Mouse (Mus musculus) heart, embryonic 11.5 days (tissue): ENCODE data around the gene Pik3r6. TPM values are rescaled to one million over a fixed set of nuclear protein-coding genes. Genes with fewer than 3 reads are reported as not detected.

Experiments used
- ATAC-seq: fragments of 200-750 bp; cut with Nextera tagmentation; replicated peaks from 2 replicates; pipeline ENCODE4 v1.8.0; 2017; ENCODE audit warnings: moderate library complexity; ENCODE audit not compliant: insufficient number of reproducible peaks, low FRiP score, low TSS enrichment
- H3K27ac ChIP-seq: fragments of 300-500 bp; sonication (generic); 2 replicates; pipeline ENCODE4 v1.5.1; 2014; ENCODE audit warnings: mild to moderate bottlenecking, low read depth, low read length
- H3K27me3 ChIP-seq: fragments of 300-500 bp; sonication (generic); 2 replicates; pipeline ENCODE4 v1.6.1; 2014; ENCODE audit warnings: mild to moderate bottlenecking, low read length, mixed read lengths; ENCODE audit not compliant: control insufficient read depth, insufficient read depth
- H3K36me3 ChIP-seq: fragments of 300-500 bp; sonication (generic); 2 replicates; pipeline ENCODE4 v1.6.1; 2014; ENCODE audit warnings: mild to moderate bottlenecking, low read length, moderate library complexity, mixed read lengths; ENCODE audit not compliant: control insufficient read depth, insufficient read depth
- H3K4me1 ChIP-seq: fragments of 300-500 bp; sonication (generic); 2 replicates; pipeline ENCODE4 v1.6.1; 2014; ENCODE audit warnings: low read length; ENCODE audit not compliant: control insufficient read depth, insufficient read depth
- H3K4me2 ChIP-seq: fragments of 300-500 bp; sonication (generic); 2 replicates; pipeline ENCODE4 v1.6.1; 2014; ENCODE audit warnings: mild to moderate bottlenecking, moderate library complexity
- H3K4me3 ChIP-seq: fragments of 300-500 bp; sonication (generic); 2 replicates; pipeline ENCODE4 v1.5.1; 2014; ENCODE audit warnings: low read depth, low read length
- H3K9ac ChIP-seq: fragments of 300-500 bp; sonication (generic); 2 replicates; pipeline ENCODE4 v1.6.1; 2014; ENCODE audit warnings: mild to moderate bottlenecking, low read depth, low read length, moderate library complexity
- H3K9me3 ChIP-seq: fragments of 300-500 bp; sonication (generic); replicated peaks from 2 replicates; pipeline ENCODE4 v1.6.1; 2016; ENCODE audit warnings: low read length; ENCODE audit not compliant: control insufficient read depth
- WGBS: fragments of 180-500 bp; shearing (Covaris S2); extraction: QIAGEN DNeasy Blood & Tissue Kit; methylation state at CpG from one replicate; pipeline ENCODE4 v1.1.7; 2014; ENCODE audit not compliant: insufficient replicate concordance; 5-methylcytosine and 5-hydroxymethylcytosine counted together
- polyA plus RNA-seq: library from polyadenylated mRNA; unstranded; fragments of >200 nt; fragmentation: Nextera tagmentation; extraction: Ambion mirVana; gene quantifications from 2 replicates; pipeline ENCODE4 v1.2.1, GENCODE M21; 2014

Gene Pik3r6
- polyA plus RNA-seq, 1 experiment from 2014 or later, result 2.5 TPM

DNA sequence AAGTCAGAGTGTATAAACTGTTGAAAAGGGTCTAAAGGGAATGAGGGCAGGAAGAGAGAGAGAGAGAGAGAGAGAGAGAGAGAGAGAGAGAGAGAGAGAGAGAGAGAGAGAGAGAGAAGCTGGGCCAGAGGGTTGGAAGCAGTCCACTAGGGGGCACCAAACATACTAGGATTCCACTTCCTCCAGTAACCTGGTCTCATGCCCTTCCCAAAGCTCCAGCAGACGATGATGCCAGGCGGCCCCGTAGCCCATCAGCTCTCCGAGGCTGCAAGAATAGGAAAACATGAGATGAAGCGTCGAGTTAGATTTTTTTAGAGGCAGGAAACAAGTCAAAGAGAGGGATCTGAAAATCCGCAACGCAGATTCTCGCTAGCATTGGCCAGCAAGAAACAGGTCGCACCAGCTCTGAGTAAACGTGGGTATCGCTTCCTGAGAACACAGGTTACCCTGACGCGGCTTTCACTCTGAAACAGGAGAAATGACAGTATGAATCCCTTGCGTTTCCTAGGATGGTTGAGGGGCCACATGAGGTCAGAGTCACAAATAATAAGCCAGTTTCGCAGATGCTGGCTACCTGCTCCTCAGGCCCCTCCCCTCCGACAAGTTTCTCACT lies 63.7 kb downstream of the Pik3r6 start:
- peak overlapping the region; percentile 57 for H3K4me2 ChIP-seq
- no peaks in the 10 kb centered on the region; the same call in 1 of the 2 replicates for H3K4me1 ChIP-seq
- no peak for ATAC-seq
- H3K4me3 ChIP-seq, result peak overlapping the region; percentile 14; the same call in 1 of the 2 replicates
- no peaks in the 10 kb centered on the region for H3K36me3 ChIP-seq
- no peak overlapping the region; the same call in 1 of the 2 replicates for H3K9ac ChIP-seq
- H3K9me3 ChIP-seq, result no peaks in the 10 kb centered on the region
- no peaks in the 10 kb centered on the region for H3K27me3 ChIP-seq
- 25% methylated on average over 17 of the region's 17 CpGs for WGBS
- no peak overlapping the region for H3K27ac ChIP-seq

DNA sequence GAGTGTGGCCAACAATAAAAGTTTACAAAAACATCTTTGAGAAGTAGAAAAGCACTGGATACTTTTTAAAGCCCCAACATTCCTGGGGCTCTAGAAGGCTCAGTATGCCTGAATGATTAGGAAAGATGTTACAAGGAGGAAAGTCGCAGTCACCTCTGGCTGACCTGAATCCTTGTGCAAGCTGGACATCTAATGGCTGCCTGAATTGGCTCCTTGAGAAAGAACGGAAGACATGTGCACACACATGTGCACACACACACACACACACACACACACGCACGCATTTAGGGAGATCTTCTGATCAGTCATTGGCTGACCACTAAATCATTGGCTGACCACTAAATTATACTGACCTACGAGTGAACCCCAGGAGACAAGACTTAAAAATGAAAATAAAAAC lies 68.0 kb downstream of the Pik3r6 start:
- no peak overlapping the region for H3K4me2 ChIP-seq
- ATAC-seq, result no peak
- 79% methylated on average over 5 of the region's 5 CpGs for WGBS

DNA sequence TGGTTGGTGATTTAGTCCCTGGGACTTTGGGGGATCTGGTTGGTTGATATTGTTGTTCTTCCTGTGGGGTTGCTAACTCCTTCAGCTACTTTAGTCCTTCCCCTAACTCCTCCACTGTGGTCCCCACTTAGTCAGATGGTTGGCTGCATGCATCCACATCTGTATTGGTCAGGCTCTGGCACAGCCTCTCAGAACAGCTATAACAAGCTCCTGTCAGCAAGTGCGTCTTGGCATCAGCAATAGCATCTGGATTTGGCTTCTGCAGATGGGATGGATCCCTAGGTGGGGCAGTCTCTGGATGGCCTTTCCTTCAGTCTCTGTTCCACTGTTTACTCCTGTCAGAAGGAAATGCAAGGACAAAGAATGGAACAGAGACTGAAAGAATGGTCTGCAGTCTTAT lies 74.3 kb downstream of the Pik3r6 start:
- Histone ChIP-seq H3K27me3 (no peaks in the 10 kb centered on the region; the same call in 1 of the 2 replicates), H3K27ac (no peak overlapping the region), H3K4me3 (no peak overlapping the region), H3K4me1 (no peaks in the 10 kb centered on the region), H3K36me3 (no peaks in the 10 kb centered on the region), H3K4me2 (no peak overlapping the region), H3K9ac (no peak overlapping the region), H3K9me3 (no peaks in the 10 kb centered on the region)
- ATAC-seq, result no peak
- 77% methylated on average over 1 of the region's 1 CpGs for WGBS

More for the DNA sequence above, 68.0 kb downstream of the Pik3r6 start:
- Histone ChIP-seq H3K4me3 (no peak overlapping the region), H3K27ac (no peak overlapping the region), H3K36me3 (no peaks in the 10 kb centered on the region), H3K9me3 (no peaks in the 10 kb centered on the region), H3K27me3 (no peaks in the 10 kb centered on the region), H3K4me1 (no peaks in the 10 kb centered on the region; the same call in 1 of the 2 replicates), H3K9ac (no peak overlapping the region)

DNA sequence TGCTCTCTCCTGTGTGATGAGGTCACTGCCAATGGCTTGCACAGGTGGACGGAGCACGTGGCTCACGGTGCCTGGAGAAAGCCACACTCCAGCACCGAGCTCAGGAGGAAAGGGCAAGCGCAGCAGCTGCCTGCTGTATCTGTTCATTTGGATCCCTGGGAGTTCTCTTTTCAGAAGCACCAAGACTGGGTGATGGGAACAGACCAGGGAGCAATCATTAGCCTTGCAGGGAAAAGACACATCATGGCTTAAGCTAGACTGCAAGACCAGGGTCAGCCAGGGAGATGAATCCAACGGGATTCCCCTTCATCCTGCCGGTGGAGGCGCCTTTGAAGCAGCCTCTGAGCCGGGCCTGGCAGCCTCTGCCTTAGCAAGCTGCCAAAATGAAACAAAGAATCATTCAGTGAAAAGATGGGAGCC lies 76.7 kb downstream of the Pik3r6 start:
- no peak overlapping the region for H3K27ac ChIP-seq
- no peaks in the 10 kb centered on the region for H3K4me1 ChIP-seq
- H3K9me3 ChIP-seq, result no peaks in the 10 kb centered on the region
- 42% methylated on average over 9 of the region's 9 CpGs for WGBS
- no peak overlapping the region for H3K4me3 ChIP-seq
- no peak for ATAC-seq
- no peaks in the 10 kb centered on the region for H3K36me3 ChIP-seq
- no peak overlapping the region for H3K9ac ChIP-seq
- no peaks in the 10 kb centered on the region; the same call in 1 of the 2 replicates for H3K27me3 ChIP-seq
- no peak overlapping the region for H3K4me2 ChIP-seq

DNA sequence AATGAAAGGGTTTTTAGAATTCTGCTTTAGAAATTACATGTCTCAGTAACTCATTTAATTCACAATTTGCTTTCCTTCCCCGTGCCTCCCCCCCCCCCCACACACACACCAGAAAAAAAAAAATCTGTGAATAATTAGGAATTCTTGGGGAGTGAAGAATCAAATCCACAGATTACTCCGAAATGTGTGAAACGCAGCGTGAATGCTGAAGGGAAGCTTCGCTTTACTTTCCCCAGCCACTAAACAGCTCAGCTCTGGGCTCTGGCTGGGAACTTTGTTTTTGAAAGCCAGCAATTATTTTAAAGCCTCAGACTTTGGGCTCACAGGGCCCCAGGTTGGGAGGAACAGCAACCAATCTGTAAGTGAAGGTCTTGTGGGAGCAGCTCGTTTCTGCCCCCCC lies 77.7 kb downstream of the Pik3r6 start:
- Histone ChIP-seq H3K27ac (no peak overlapping the region), H3K4me1 (no peaks in the 10 kb centered on the region), H3K9me3 (no peaks in the 10 kb centered on the region), H3K4me2 (no peak overlapping the region), H3K36me3 (no peaks in the 10 kb centered on the region), H3K9ac (no peak overlapping the region), H3K27me3 (no peaks in the 10 kb centered on the region; the same call in 1 of the 2 replicates), H3K4me3 (no peak overlapping the region)
- 45% methylated on average over 6 of the region's 6 CpGs for WGBS
- ATAC-seq, result no peak

DNA sequence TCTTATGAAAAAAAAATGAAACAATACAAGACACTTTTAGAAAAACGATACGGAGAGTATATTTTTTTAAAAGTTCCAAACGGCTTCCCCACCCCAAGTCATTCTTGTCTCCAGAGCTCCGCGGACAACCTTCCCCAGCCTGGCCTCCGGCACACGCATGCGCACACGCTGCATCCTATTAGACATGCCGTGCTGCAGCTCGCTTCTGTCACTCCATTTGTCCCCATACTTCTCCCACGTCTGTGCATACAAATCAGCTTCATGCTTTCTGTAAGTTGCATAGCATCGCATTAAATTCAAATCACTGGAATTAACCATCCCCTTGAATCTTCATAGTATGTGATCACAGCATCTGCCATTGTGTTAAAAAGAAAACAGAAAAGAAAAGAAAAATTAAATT lies 80.4 kb downstream of the Pik3r6 start:
- no peaks in the 10 kb centered on the region for H3K9me3 ChIP-seq
- no peak for ATAC-seq
- 86% methylated on average over 13 of the region's 13 CpGs for WGBS
- no peak overlapping the region for H3K4me2 ChIP-seq
- no peaks in the 10 kb centered on the region for H3K4me1 ChIP-seq
- H3K27ac ChIP-seq, result no peak overlapping the region
- H3K9ac ChIP-seq, result no peak overlapping the region
- no peak overlapping the region for H3K4me3 ChIP-seq
- no peaks in the 10 kb centered on the region for H3K36me3 ChIP-seq
- H3K27me3 ChIP-seq, result no peaks in the 10 kb centered on the region

DNA sequence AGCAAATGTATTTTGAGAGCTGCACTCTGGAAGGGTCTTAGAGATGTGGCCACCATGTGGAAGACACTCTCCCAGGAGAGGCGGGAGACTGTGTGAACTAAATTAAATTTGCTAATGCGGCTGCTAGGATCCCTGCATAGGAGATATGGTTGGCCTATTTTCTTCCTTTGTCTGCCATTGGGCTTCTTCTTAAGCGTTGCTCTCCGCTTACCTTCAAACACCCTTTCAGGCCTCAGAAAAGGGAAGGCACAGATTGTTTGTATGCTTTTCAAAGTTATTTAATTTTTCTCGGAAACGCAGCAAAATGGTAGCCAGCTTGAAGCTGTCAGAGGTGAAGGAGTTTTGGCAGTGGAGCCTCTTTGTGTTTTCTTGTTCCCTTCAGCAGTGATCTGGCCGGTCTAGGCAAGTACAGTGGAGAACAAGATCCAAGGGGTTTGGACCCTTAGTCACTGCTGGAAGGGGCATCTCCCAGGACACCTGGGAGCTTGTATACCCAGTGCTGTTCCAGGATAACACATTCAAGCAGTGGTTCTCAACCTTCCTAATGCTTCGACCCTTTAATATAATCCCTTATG lies 81.2 kb downstream of the Pik3r6 start:
- H3K4me1 ChIP-seq, result no peaks in the 10 kb centered on the region
- 72% methylated on average over 8 of the region's 8 CpGs for WGBS
- H3K9me3 ChIP-seq, result no peaks in the 10 kb centered on the region
- H3K36me3 ChIP-seq, result no peaks in the 10 kb centered on the region
- no peaks in the 10 kb centered on the region for H3K27me3 ChIP-seq
- H3K4me3 ChIP-seq, result no peak overlapping the region
- H3K4me2 ChIP-seq, result no peak overlapping the region
- no peak overlapping the region for H3K9ac ChIP-seq
- H3K27ac ChIP-seq, result no peak overlapping the region
- no peak for ATAC-seq

DNA sequence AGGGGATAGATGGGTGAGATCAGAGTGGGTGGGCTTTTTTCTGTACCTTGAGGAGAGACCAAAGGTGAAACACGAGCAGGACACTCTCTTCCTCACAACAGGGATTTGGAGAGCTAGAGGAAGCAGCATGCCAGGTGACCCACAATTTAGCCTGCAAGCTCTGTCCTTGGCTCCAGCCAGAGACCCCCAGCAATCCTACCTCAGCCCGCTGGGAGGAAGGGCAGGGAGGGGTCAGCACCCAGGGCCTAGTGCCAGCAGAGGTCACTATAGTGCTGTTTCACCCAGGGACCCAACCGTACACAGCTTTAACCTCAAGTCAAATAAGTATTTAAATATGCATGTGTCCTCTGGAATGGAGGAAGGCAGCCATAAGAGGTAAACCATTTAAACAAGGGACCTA lies 83.1 kb downstream of the Pik3r6 start:
- peaks cover 7% of the 10 kb centered on the region for H3K4me1 ChIP-seq
- H3K9ac ChIP-seq, result no peak overlapping the region
- no peak overlapping the region for H3K4me2 ChIP-seq
- no peaks in the 10 kb centered on the region for H3K36me3 ChIP-seq
- WGBS, result 16% methylated on average over 3 of the region's 3 CpGs
- no peak for ATAC-seq
- no peaks in the 10 kb centered on the region for H3K9me3 ChIP-seq
- no peak overlapping the region for H3K4me3 ChIP-seq
- H3K27me3 ChIP-seq, result no peaks in the 10 kb centered on the region
- no peak overlapping the region for H3K27ac ChIP-seq

DNA sequence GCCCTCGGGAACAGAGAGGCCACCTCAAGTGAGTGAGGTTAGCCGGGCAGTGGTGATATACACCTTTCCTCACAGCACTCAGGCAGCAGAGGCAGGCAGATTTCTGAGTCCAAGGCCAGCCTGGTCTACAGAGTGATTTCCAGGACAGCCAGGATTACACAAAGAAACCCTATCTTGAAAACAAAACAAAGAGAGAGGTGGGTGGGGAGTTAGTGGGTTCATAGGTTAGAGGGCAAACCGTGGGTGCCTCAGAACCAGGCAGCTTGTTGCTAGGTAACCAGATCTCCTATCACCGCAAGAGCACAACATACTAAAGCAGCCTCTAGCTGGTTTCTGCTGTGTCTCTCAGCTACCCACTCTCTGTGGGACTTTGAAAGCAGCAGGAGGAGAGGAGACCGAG lies 83.9 kb downstream of the Pik3r6 start, which contains the start of gene Ccdc42:
TSS of gene Ccdc42 (plus strand) at position 301 of the 400 bp plus-strand sequence.
- Histone ChIP-seq H3K27ac (no peak within 1 kb of the TSS), H3K9ac (no peak within 1 kb of the TSS), H3K4me2 (no peak within 1 kb of the TSS), H3K36me3 (no peaks in the 10 kb centered on the region), H3K27me3 (no peaks in the 10 kb centered on the region), H3K4me1 (peaks cover 15% of the 10 kb centered on the region), H3K4me3 (no peak within 1 kb of the TSS), H3K9me3 (no peaks in the 10 kb centered on the region)
- no peak for ATAC-seq
- 68% methylated on average over 5 of the region's 5 CpGs for whole genome bisulfite sequencing
